Mouse (Mus musculus) midbrain, embryonic 13.5 days (tissue): ENCODE measurements around the gene Clasrp. TPM values are rescaled to one million over a fixed set of nuclear protein-coding genes. Genes with fewer than 3 reads are reported as not detected.

Experiments used
- ATAC-seq: fragments of 200-750 bp; cut with Nextera tagmentation; 2 replicates; pipeline ENCODE4 v1.8.0; 2017; ENCODE audit warnings: mild to moderate bottlenecking, moderate TSS enrichment, moderate library complexity
- H3K27ac ChIP-seq: fragments of 300-500 bp; sonication (generic); 2 replicates; pipeline ENCODE4 v1.5.1; 2015; ENCODE audit warnings: inconsistent platforms, mild to moderate bottlenecking, moderate library complexity
- H3K27me3 ChIP-seq: fragments of 300-500 bp; sonication (generic); 2 replicates; pipeline ENCODE4 v1.6.1; 2015; ENCODE audit warnings: mild to moderate bottlenecking, inconsistent platforms
- H3K36me3 ChIP-seq: fragments of 300-500 bp; sonication (generic); 2 replicates; pipeline ENCODE4 v1.6.1; 2015; ENCODE audit warnings: mild to moderate bottlenecking, inconsistent platforms
- H3K4me1 ChIP-seq: fragments of 300-500 bp; sonication (generic); replicated peaks from 2 replicates; pipeline ENCODE4 v1.6.1; 2015; ENCODE audit warnings: inconsistent platforms
- H3K4me2 ChIP-seq: fragments of 300-500 bp; sonication (generic); replicated peaks from 2 replicates; pipeline ENCODE4 v1.6.1; 2015; ENCODE audit warnings: moderate library complexity, mild to moderate bottlenecking, inconsistent platforms
- H3K4me3 ChIP-seq: fragments of 300-500 bp; sonication (generic); replicated peaks from 2 replicates; pipeline ENCODE4 v1.5.1; 2015; ENCODE audit warnings: mild to moderate bottlenecking, inconsistent platforms
- H3K9ac ChIP-seq: fragments of 300-500 bp; sonication (generic); replicated peaks from 2 replicates; pipeline ENCODE4 v1.6.1; 2015; ENCODE audit warnings: mild to moderate bottlenecking, inconsistent platforms
- H3K9me3 ChIP-seq: fragments of 300-500 bp; sonication (generic); 2 replicates; pipeline ENCODE4 v1.6.1; 2016; ENCODE audit warnings: mild to moderate bottlenecking, inconsistent platforms
- WGBS: fragments of 180-500 bp; shearing (Covaris S2); methylation state at CpG from one replicate; pipeline ENCODE4 v1.1.7; 2015; 5-methylcytosine and 5-hydroxymethylcytosine counted together
- polyA plus RNA-seq: library from polyadenylated mRNA; unstranded; fragments of >200 nt; fragmentation: Nextera tagmentation; extraction: Ambion mirVana; gene quantifications from 2 replicates; pipeline ENCODE4 v1.2.1, GENCODE M21; 2015

The Clasrp gene
- polyA plus RNA-seq, result 54.0 and 65.0 TPM in 2 replicates

DNA sequence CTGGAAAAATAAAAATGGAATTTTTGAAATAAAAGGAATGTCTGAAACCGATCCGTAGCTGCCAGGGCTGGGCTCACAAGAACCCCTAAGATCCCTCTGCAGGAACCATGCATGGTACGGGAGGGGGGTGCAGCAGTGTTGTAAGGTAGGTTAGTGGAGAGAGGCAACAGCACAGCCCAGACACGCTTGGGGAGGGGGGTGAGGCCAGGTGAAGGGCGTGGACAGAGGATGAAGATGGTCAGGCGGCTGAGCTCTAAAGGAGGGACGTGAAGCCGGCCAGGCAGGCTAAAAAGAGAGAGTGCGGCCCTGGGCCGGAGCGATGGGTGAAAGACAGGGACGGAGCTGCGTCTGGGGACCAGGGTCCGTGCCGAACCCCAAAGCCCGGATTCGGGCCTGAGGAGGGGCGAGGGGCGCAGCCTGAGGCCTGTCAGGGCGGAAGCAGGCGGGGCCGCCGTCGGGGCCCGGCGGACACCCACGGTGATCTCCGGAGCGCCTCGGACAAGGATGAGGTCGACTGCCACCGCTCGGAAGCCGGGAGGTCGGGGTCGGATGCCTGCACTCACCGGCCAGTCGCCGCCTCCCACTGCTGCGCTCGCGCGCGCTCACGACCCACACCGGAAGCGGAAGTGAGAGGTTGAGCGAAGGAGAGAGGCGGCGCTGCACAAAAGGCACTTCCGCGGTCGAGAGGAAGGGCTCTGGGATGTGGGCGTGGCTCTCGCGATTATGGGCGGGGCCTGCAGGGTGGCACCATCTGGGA, at the start of gene Clasrp:
Clasrp (minus strand) TSS at position 638 of the 757 bp plus-strand sequence.
- H3K4me1 ChIP-seq, result peaks cover 36% of the 10 kb centered on the region
- no peaks in the 10 kb centered on the region for H3K9me3 ChIP-seq
- peak within 1 kb of the TSS; percentile 98 for H3K4me2 ChIP-seq
- WGBS, result 2% methylated on average over 56 of the region's 57 CpGs
- peak; percentile 93 for ATAC-seq
- H3K4me3 ChIP-seq, result peak within 1 kb of the TSS; percentile 92
- H3K36me3 ChIP-seq, result peaks cover 31% of the 10 kb centered on the region
- peak within 1 kb of the TSS; percentile 98 for H3K9ac ChIP-seq
- peak within 1 kb of the TSS; percentile 68 for H3K27ac ChIP-seq
- no peaks in the 10 kb centered on the region for H3K27me3 ChIP-seq

DNA sequence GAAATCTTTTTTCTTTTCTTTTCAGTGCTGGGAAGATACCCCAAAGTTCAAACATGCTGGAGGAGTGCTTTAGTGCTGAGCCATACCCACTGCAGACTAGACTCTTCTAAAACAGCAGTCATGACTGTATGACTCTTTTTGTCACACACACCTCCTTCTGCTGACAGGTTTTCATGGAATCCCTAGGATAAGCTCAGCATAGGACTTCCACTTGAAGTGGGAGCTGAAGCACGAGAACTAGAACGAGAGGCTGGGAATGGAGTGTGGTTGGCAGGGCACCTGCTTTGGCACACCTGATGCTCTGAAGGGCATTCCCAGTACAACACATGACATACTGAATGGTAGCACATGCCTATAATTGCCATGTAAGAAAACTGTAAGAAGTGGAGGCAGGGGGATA, 48.3 kb upstream of the Clasrp start:
- Histone ChIP-seq H3K36me3 (peaks cover 84% of the 10 kb centered on the region), H3K9ac (no peak overlapping the region), H3K4me2 (no peak overlapping the region), H3K27ac (no peak overlapping the region), H3K9me3 (no peaks in the 10 kb centered on the region), H3K4me1 (no peaks in the 10 kb centered on the region), H3K27me3 (no peaks in the 10 kb centered on the region), H3K4me3 (no peak overlapping the region)
- 97% methylated on average over 2 of the region's 2 CpGs for WGBS
- no peak for ATAC-seq

DNA sequence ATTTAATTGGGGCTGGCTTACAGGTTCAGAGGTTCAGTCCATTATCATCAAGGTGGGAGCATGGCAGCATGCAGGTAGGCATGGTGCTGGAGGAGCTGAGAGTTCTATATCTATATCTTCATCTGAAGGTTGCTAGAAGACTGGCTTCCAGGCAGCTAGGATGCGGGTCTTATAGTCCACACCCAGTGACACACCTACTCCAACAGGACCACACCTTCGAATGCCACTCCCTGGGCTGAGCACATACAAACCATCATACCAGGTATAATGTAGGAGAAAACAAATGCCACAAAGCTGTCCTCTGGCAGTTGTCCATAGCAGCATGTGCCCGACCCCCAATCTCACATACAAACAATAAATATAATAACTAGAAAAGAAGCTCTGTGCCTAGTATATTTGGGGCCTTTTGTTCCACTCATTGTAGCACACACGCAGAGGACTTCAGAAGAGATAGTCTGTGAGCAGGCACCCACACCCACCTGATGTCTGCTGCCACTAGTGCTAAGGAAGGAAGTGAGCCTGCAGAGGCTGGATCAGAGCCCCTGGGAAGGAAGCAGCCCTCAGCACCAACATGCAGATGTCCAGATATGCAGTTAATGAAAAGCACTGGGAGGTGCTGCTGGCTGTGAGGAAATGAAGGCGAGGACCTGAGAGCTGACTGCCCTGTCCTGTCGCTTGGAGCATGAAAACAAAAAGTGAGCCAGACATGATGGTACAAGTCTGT, 46.9 kb upstream of the Clasrp start:
- H3K4me3 ChIP-seq, result no peak overlapping the region
- no peaks in the 10 kb centered on the region for H3K27me3 ChIP-seq
- no peaks in the 10 kb centered on the region for H3K9me3 ChIP-seq
- H3K27ac ChIP-seq, result no peak overlapping the region
- no peak for ATAC-seq
- 95% methylated on average over 6 of the region's 6 CpGs for whole genome bisulfite sequencing
- H3K4me1 ChIP-seq, result no peaks in the 10 kb centered on the region
- peaks cover 86% of the 10 kb centered on the region for H3K36me3 ChIP-seq
- no peak overlapping the region for H3K4me2 ChIP-seq
- H3K9ac ChIP-seq, result no peak overlapping the region

- Histone ChIP-seq H3K27me3 (no peaks in the 10 kb centered on the region), H3K4me1 (no peaks in the 10 kb centered on the region), H3K4me3 (no peak overlapping the region), H3K9ac (no peak overlapping the region), H3K4me2 (no peak overlapping the region), H3K27ac (no peak overlapping the region), H3K36me3 (peaks cover 98% of the 10 kb centered on the region), H3K9me3 (no peaks in the 10 kb centered on the region)
- ATAC-seq, result no peak
- WGBS, result 95% methylated on average over 4 of the region's 4 CpGs
These were observed 36.9 kb upstream of the Clasrp start for GRCm38 (mm10) chr7:19641223-19641622.

- ATAC-seq, result no peak
- Histone ChIP-seq H3K9ac (no peak overlapping the region), H3K27me3 (no peaks in the 10 kb centered on the region), H3K4me3 (no peak overlapping the region), H3K9me3 (no peaks in the 10 kb centered on the region), H3K4me2 (no peak overlapping the region), H3K36me3 (peaks cover 86% of the 10 kb centered on the region), H3K4me1 (no peaks in the 10 kb centered on the region), H3K27ac (no peak overlapping the region)
- WGBS, result 90% methylated on average over 11 of the region's 11 CpGs
These were observed 31.0 kb upstream of the Clasrp start for GRCm38 (mm10) chr7:19635074-19635827.

GRCm38 (mm10) chr7:19634591-19634990, 30.3 kb upstream of the Clasrp start:
- Histone ChIP-seq H3K9ac (no peak overlapping the region), H3K27me3 (no peaks in the 10 kb centered on the region), H3K4me1 (peaks cover 4% of the 10 kb centered on the region; the same call in 1 of the 2 replicates)

GRCm38 (mm10) chr7:19633855-19634254, 29.6 kb upstream of the Clasrp start:
- Histone ChIP-seq H3K4me2 (no peak overlapping the region), H3K9ac (no peak overlapping the region), H3K9me3 (no peaks in the 10 kb centered on the region), H3K27me3 (no peaks in the 10 kb centered on the region), H3K36me3 (peaks cover 72% of the 10 kb centered on the region), H3K4me1 (peaks cover 6% of the 10 kb centered on the region; the same call in 1 of the 2 replicates), H3K27ac (no peak overlapping the region), H3K4me3 (no peak overlapping the region)
- WGBS, result 95% methylated on average over 15 of the region's 15 CpGs
- ATAC-seq, result no peak

More at GRCm38 (mm10) chr7:19634591-19634990, 30.3 kb upstream of the Clasrp start:
- peaks cover 79% of the 10 kb centered on the region for H3K36me3 ChIP-seq
- H3K4me3 ChIP-seq, result no peak overlapping the region
- H3K9me3 ChIP-seq, result no peaks in the 10 kb centered on the region
- 97% methylated on average over 2 of the region's 2 CpGs for WGBS
- no peak overlapping the region for H3K4me2 ChIP-seq
- no peak for ATAC-seq
- no peak overlapping the region for H3K27ac ChIP-seq

DNA sequence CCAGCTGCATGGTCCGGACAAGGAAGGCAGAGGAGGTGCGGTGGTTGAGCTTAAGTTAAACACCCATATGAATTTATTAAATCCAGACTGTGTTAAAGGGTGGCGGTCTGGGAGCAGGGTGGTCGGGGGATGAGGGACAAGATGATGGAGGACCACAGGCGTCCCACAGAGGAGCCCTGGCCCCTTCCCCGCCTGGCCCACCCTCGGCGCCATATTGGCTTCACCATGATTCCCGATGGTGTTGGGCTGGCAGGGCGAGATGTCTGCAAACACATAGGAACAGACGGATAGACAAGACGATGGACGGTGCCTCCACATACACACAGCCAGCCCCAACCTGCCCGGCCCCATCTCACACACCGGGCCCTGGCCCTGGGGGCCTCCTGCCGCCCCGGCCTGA, 28.9 kb upstream of the Clasrp start:
- WGBS, result 97% methylated on average over 16 of the region's 17 CpGs
- ATAC-seq, result no peak

GRCm38 (mm10) chr7:19632720-19633119, 28.4 kb upstream of the Clasrp start:
- no peak for ATAC-seq
- H3K27me3 ChIP-seq, result no peaks in the 10 kb centered on the region

More for the DNA sequence above, 28.9 kb upstream of the Clasrp start:
- Histone ChIP-seq H3K4me3 (no peak overlapping the region), H3K9me3 (no peaks in the 10 kb centered on the region), H3K27me3 (no peaks in the 10 kb centered on the region), H3K36me3 (peaks cover 65% of the 10 kb centered on the region), H3K4me2 (no peak overlapping the region), H3K27ac (no peak overlapping the region), H3K9ac (no peak overlapping the region), H3K4me1 (peaks cover 10% of the 10 kb centered on the region)

DNA sequence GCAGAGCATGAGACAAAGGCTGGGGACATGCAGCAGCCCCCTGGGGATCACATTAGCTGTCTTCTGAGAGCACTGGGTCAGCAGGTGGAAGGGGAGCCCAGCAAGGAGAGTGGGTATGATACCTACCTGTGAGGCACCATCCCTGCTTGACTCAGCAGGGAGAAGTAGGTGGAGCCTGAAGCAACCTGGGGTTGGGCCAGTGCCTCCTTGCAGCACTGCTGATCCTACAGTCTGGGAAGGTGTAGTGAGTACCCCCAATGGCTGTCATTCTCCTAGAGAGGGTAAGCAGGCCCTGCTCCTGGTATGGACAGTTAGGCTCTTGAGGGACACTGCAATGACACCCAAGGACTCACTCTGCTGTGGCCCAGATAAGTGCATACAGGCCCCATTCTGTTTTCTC, 28.0 kb upstream of the Clasrp start:
- peaks cover 56% of the 10 kb centered on the region for H3K36me3 ChIP-seq
- no peak overlapping the region for H3K4me3 ChIP-seq
- H3K27ac ChIP-seq, result no peak overlapping the region
- H3K4me2 ChIP-seq, result no peak overlapping the region
- H3K4me1 ChIP-seq, result peaks cover 11% of the 10 kb centered on the region
- no peak overlapping the region for H3K9ac ChIP-seq
- no peak for ATAC-seq
- H3K9me3 ChIP-seq, result no peaks in the 10 kb centered on the region
- H3K27me3 ChIP-seq, result no peaks in the 10 kb centered on the region

More at GRCm38 (mm10) chr7:19632720-19633119, 28.4 kb upstream of the Clasrp start:
- Histone ChIP-seq H3K9ac (no peak overlapping the region), H3K9me3 (no peaks in the 10 kb centered on the region), H3K4me1 (peaks cover 11% of the 10 kb centered on the region), H3K27ac (no peak overlapping the region), H3K36me3 (peaks cover 60% of the 10 kb centered on the region), H3K4me2 (no peak overlapping the region), H3K4me3 (no peak overlapping the region)

DNA sequence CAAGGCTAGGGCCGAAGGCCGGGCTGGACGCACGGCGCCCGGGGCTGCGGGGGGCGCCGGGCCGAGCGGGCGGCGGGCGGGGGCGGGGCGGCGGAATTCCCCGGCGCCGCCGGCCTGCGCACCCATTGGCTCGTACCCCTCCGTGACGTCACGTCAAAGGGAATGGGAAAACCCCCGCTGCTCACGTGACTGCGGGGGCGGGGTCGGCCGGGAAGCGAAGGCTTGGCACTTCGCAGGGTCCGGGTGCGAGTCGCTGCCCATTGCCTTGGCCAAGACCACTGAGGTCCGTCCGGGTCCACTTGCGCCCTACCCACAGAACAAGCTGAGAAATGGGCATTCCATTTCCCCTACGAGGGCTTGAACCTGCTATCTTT, 25.1 kb upstream of the Clasrp start, which contains the start of gene Relb:
Relb (minus strand) TSS at position 78 of the 374 bp plus-strand sequence.
- peak within 1 kb of the TSS; percentile 77 for H3K27ac ChIP-seq
- peak within 1 kb of the TSS; percentile 92 for H3K4me2 ChIP-seq
- peaks cover 11% of the 10 kb centered on the region for H3K4me1 ChIP-seq
- WGBS, result 2% methylated on average over 32 of the region's 41 CpGs
- peaks cover 27% of the 10 kb centered on the region for H3K36me3 ChIP-seq
- H3K4me3 ChIP-seq, result peak within 1 kb of the TSS; percentile 75
- peak within 1 kb of the TSS; percentile 59 for H3K9ac ChIP-seq
- H3K9me3 ChIP-seq, result no peaks in the 10 kb centered on the region
- no peaks in the 10 kb centered on the region for H3K27me3 ChIP-seq
- ATAC-seq, result peak; percentile 68
